Mouse (Mus musculus): ENCODE data around the gene Vps45.

DNA sequence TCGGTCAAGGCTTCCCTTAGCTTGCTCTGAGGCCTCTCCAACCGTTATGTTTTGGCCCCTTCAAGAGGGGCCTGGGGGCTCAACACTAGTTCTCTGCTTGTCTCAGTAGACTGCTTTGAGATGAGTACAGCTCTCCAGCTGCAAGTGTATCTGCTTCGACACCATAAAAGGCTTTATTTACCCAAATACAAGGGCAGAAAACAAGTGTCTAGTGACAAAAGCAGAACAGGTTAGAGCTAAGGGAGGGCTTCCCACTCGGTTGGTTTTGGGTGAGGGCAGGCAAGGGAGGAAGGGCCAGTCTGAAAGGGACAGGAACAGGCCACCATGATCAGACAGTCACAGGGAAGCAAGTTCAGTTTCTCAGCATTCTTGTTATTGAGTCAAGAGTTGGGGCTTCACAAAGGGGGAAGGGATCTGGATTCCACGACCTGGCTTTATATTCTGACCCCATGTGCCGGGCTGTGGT, 63.9 kb downstream of the Vps45 start:
- TF ChIP-seq CTCF (IDR thresholded peaks at IDR 0.05; ENCODE audit: low read depth, low read length), result no peak
- TF ChIP-seq POLR2A (IDR thresholded peaks at IDR 0.05; ENCODE audit: extremely low read depth, insufficient read depth, low read length), result no peak
